Mouse (Mus musculus) WW6 (cell line): ENCODE results near the gene Usp35.

Experiments
- DNase-seq: peaks from one replicate; pipeline ENCODE4 v3.0.0-alpha.2; 2013; ENCODE audit warnings: low read depth, low spot score

The Usp35 gene

GRCm38 (mm10) chr7:97331726-97332666 lies at the start of gene Usp35, which contains the start of gene Kctd21:
Usp35 (minus strand) TSS chr7:97332020.
Kctd21 (plus strand) TSS chr7:97332327.
- peak; percentile 79 for DNase-seq

GRCm38 (mm10) chr7:97380500-97381123 lies 48.8 kb upstream of the Usp35 start:
- no peak for DNase-seq

- DNase-seq = no peak
Measured at GRCm38 (mm10) chr7:97379304-97379703, 47.5 kb upstream of the Usp35 start.

- no peak for DNase-seq
Measured at GRCm38 (mm10) chr7:97375906-97376305, 44.1 kb upstream of the Usp35 start.

- DNase-seq = no peak
Measured at GRCm38 (mm10) chr7:97375101-97375500, 43.3 kb upstream of the Usp35 start.

- DNase-seq = no peak
Measured at GRCm38 (mm10) chr7:97365887-97366286, 34.1 kb upstream of the Usp35 start.

GRCm38 (mm10) chr7:97361467-97361866 lies 29.6 kb upstream of the Usp35 start:
- peak; percentile 18 for DNase-seq

- no peak for DNase-seq
Measured at GRCm38 (mm10) chr7:97360955-97361354, 29.1 kb upstream of the Usp35 start.

- DNase-seq = no peak
Measured at GRCm38 (mm10) chr7:97360166-97360565, 28.3 kb upstream of the Usp35 start.

- DNase-seq = no peak
Measured at GRCm38 (mm10) chr7:97358347-97358746, 26.5 kb upstream of the Usp35 start.

- DNase-seq = no peak
Measured at GRCm38 (mm10) chr7:97357840-97358239, 26.0 kb upstream of the Usp35 start.

- no peak for DNase-seq
Measured at GRCm38 (mm10) chr7:97356875-97357276, 25.1 kb upstream of the Usp35 start.

GRCm38 (mm10) chr7:97356253-97356652 lies 24.4 kb upstream of the Usp35 start:
- DNase-seq = no peak

- no peak for DNase-seq
Measured at GRCm38 (mm10) chr7:97355068-97355841, 23.4 kb upstream of the Usp35 start.

GRCm38 (mm10) chr7:97353356-97353755 lies 21.5 kb upstream of the Usp35 start:
- no peak for DNase-seq

GRCm38 (mm10) chr7:97351792-97352513 lies 20.1 kb upstream of the Usp35 start:
- DNase-seq = no peak

GRCm38 (mm10) chr7:97350891-97351290 lies 19.1 kb upstream of the Usp35 start:
- no peak for DNase-seq

- no peak for DNase-seq
Measured at GRCm38 (mm10) chr7:97349438-97349837, 17.6 kb upstream of the Usp35 start.

GRCm38 (mm10) chr7:97348836-97349235 lies 17.0 kb upstream of the Usp35 start:
- no peak for DNase-seq

- no peak for DNase-seq
Measured at GRCm38 (mm10) chr7:97348318-97348717, 16.5 kb upstream of the Usp35 start.

- no peak for DNase-seq
Measured at GRCm38 (mm10) chr7:97347464-97347863, 15.6 kb upstream of the Usp35 start.
